Mouse (Mus musculus): ENCODE measurements around the gene Msmo1.

DNA sequence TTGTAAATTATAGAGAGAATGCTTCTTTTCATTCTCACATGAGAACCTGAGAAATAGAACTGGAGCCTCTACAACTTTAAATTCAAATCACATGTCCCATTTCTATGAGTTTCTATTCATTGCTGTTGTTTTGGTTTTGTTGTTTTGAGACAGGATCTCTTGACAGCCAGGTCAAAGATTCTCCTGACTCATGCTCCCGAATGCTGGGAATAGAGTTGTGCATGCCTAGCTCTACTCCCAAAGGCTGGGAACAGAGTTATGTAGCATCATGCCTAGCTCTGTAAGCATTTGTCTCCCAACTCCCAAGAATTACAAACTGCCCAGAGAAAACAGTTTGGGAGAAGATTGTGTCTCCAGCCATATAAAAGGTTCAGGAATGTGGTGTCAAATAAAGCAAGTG lies 29.2 kb upstream of the Msmo1 start:
- TF ChIP-seq EP300 (optimal IDR thresholded peaks at IDR 0.05): no peak
- TF ChIP-seq CTCF (IDR thresholded peaks at IDR 0.05; ENCODE audit: low read depth): no peak

All from stomach, postnatal 0 days (tissue).